Mouse (Mus musculus): ENCODE results near the gene Prrx1. TPM values are rescaled to one million over a fixed set of nuclear protein-coding genes. Genes with fewer than 3 reads are reported as not detected.

Gene Prrx1
- polyA plus RNA-seq, 1 experiment from 2014 or later, result 11.1 TPM

GRCm38 (mm10) chr1:163208919-163209867 lies 104.3 kb downstream of the Prrx1 start:
- 72% methylated on average over 14 of the region's 14 CpGs for WGBS
- ATAC-seq (replicated peaks; ENCODE audit: extremely low read depth, insufficient read depth, low FRiP score), result no peak

GRCm38 (mm10) chr1:163198767-163199166 lies 114.7 kb downstream of the Prrx1 start:
- no peak for ATAC-seq (replicated peaks; ENCODE audit: extremely low read depth, insufficient read depth, low FRiP score)
- Histone ChIP-seq H3K9ac (ENCODE audit: low read length) (no peak overlapping the region), H3K4me2 (ENCODE audit: low read depth, low read length) (no peak overlapping the region), H3K36me3 (ENCODE audit: control insufficient read depth, insufficient read depth) (no peaks in the 10 kb centered on the region), H3K9me3 (replicated peaks; ENCODE audit: control insufficient read depth, low read length) (no peaks in the 10 kb centered on the region), H3K27ac (ENCODE audit: low read length) (no peak overlapping the region), H3K4me1 (ENCODE audit: control insufficient read depth, insufficient read depth, low read length) (no peaks in the 10 kb centered on the region), H3K27me3 (ENCODE audit: control insufficient read depth, insufficient read depth, low read length) (no peaks in the 10 kb centered on the region), H3K4me3 (ENCODE audit: low read length) (no peak overlapping the region)
- 69% methylated on average over 2 of the region's 2 CpGs for WGBS

More at GRCm38 (mm10) chr1:163208919-163209867, 104.3 kb downstream of the Prrx1 start:
- no peaks in the 10 kb centered on the region for H3K4me1 ChIP-seq (ENCODE audit: control insufficient read depth, insufficient read depth, low read length)
- no peaks in the 10 kb centered on the region for H3K27me3 ChIP-seq (ENCODE audit: control insufficient read depth, insufficient read depth, low read length)
- H3K4me2 ChIP-seq (ENCODE audit: low read depth, low read length), result no peak overlapping the region
- H3K36me3 ChIP-seq (ENCODE audit: control insufficient read depth, insufficient read depth), result no peaks in the 10 kb centered on the region
- H3K9me3 ChIP-seq (replicated peaks; ENCODE audit: control insufficient read depth, low read length), result no peaks in the 10 kb centered on the region
- no peak overlapping the region for H3K4me3 ChIP-seq (ENCODE audit: low read length)
- no peak overlapping the region for H3K9ac ChIP-seq (ENCODE audit: low read length)
- H3K27ac ChIP-seq (ENCODE audit: low read length), result no peak overlapping the region

GRCm38 (mm10) chr1:163198059-163198458 lies 115.5 kb downstream of the Prrx1 start:
- no peaks in the 10 kb centered on the region for H3K36me3 ChIP-seq (ENCODE audit: control insufficient read depth, insufficient read depth)
- H3K27me3 ChIP-seq (ENCODE audit: control insufficient read depth, insufficient read depth, low read length), result no peaks in the 10 kb centered on the region
- H3K4me2 ChIP-seq (ENCODE audit: low read depth, low read length), result no peak overlapping the region
- no peak for ATAC-seq (replicated peaks; ENCODE audit: extremely low read depth, insufficient read depth, low FRiP score)
- H3K9ac ChIP-seq (ENCODE audit: low read length), result no peak overlapping the region
- H3K9me3 ChIP-seq (replicated peaks; ENCODE audit: control insufficient read depth, low read length), result no peaks in the 10 kb centered on the region
- no peaks in the 10 kb centered on the region for H3K4me1 ChIP-seq (ENCODE audit: control insufficient read depth, insufficient read depth, low read length)
- 70% methylated on average over 4 of the region's 4 CpGs for WGBS
- no peak overlapping the region for H3K4me3 ChIP-seq (ENCODE audit: low read length)
- no peak overlapping the region for H3K27ac ChIP-seq (ENCODE audit: low read length)

Other genes with a start within 250 kb of the Prrx1 start
- not detected in 2 replicates for gene Mroh9, start 228.0 kb downstream of the Prrx1 start, polyA plus RNA-seq (2015; fragmentation: Nextera tagmentation; extraction: Ambion mirVana)
- gene Gorab, start 90.0 kb upstream of the Prrx1 start, polyA plus RNA-seq (2015; fragmentation: Nextera tagmentation; extraction: Ambion mirVana), result 9.3 and 10.1 TPM in 2 replicates